Mouse (Mus musculus): Measurements from ENCODE around the gene Fndc9.

The Fndc9 gene

DNA sequence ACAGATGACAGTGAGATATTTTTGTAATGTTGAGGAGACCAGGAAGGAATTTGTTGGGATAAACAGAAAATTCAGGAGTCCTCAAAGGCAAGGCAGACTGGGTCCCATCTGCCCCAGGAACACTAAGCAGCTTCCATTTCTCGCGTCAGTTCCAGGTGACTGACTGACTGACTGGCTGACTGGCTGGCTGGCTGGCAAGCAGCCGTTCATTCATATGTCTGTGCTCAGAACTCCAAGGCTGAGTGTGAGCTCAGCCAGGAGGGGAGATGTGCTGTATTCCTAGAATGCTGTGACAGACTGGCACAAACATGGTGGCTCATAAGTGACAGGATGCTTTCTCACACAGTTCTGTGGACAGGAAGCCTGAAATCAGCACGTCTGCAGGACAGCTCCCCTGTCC is 1.4 kb upstream of the Fndc9 start:
- DNase-seq (ENCODE audit: low spot score in 2 of 2): no peak

DNA sequence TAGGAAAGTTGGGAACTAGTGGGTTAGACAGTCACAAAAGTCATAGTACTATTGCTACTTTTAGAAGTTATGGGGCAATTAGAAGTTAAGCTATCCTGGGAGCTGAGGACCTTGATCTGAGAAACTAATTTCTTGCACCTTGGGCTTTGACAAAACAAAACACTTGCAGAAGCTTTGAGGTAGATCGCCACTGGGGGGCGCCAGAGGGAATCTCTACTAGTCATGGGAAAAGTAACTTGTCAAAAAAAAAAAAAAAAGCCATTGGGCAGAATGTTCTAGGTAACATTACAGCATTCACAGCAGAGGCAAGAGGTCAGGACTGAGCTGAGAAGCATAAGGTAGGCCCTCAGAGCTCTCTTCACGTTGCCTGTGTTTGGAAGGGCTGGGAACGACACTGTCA is 1.6 kb downstream of the Fndc9 start:
- DNase-seq (ENCODE audit: low spot score in 2 of 2): peak; percentile 65 to 90

DNA sequence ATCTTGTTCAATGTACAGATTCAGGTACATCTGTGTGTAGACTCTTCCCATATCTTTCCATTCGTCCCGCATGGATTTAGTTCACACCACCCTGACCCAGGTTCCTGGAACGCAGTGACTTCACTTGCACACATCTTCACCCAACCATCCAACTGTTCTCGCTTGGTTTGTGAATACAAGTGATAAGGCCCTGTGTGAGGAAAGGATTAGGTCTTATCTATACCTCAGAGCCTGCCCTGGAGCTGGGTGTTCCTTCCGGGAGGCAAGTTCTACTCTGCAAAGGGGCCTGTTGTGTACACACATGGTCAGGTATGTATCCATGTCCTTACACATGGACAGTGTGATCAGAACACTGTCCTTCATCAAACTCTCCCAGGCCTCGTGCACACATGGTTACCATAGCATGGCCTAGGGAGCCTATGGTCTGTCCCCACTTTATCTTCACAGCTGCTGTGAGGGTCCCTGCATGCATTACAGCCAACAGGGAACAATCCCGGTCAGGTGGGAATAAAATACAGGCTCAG is 5.9 kb downstream of the Fndc9 start:
- DNase-seq (ENCODE audit: low spot score in 2 of 2): no peak

DNA sequence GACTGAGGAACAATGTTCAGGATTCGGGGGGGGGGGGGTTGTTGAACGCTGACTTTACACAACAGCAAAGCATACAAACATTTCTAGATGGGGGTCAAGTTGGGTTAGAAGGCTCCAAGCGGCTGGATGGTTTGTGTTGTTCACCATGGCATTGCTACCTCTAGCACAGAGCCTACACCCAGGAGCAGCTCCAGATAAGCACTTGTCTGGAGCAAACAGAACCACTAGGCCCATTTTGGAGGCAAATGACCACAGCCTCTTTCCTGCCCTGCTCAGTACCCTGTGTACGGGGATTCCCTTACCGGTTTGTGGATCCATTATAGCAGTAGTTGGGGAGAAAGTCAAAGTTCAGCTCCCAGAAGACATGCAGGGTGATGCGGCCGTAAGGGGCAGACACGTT is 6.7 kb downstream of the Fndc9 start:
- no peak for DNase-seq (ENCODE audit: low spot score in 2 of 2)

DNA sequence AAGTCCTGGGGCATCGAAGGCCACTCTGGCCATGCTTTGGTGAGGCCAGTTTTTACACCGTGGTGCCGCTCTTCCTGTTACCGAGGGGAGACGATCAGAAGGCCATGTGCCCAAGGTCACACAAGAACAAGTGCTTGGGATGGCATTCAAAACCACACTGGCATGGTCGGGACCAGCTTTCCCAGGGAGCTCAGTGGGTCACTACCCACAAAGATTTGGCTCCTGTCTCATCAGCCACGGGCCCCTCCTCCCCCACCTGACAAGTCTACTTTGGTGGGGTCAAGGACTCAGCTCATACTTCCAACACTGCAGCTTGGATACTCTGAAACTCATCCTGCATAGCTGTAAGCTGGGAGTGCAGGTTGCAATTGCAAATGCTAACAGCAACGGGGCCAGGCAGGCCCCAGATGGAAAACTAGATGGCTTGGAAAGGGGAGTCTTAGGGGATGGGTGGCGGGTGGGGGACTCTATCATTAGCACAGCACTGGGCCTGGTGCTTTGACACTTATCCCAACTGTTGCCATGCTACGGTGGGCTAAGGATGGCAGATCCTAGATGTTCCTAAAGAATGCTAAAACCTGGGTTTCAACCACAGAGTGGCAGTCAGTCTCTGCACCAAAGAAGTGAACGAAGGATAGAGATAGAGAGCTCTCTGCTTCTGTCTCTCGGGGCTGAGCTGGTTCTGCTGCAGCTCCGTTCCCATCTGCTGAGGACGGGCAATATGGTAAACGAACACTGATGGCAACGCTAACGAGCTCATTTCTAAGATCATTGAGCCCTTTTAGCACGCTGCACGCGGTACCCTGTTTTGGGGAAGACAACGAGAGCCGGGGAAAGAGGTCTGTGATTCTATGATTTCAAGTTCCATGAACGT is 9.6 kb downstream of the Fndc9 start:
- DNase-seq (ENCODE audit: low spot score in 2 of 2): no peak

DNA sequence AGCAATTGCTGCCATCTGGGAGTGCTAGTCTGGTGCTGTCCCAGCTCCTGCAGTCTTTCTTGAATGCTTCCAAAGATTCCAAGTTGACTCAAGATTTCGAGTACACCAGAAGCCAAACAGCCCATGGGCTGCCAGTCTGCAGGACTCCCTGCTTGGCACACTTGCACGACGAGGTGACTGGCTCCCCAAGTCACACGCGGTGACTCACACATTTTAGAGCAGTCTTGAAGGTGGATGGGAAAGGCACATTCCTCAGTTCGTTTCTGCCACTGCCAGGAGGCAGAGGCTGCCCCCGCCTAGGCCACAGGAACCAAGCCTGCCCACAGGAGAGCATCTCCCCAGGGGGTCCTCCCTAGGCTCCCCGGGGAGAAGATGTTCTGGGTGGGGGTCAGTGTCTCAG is 10.6 kb downstream of the Fndc9 start:
- DNase-seq (ENCODE audit: low spot score in 2 of 2): no peak

DNA sequence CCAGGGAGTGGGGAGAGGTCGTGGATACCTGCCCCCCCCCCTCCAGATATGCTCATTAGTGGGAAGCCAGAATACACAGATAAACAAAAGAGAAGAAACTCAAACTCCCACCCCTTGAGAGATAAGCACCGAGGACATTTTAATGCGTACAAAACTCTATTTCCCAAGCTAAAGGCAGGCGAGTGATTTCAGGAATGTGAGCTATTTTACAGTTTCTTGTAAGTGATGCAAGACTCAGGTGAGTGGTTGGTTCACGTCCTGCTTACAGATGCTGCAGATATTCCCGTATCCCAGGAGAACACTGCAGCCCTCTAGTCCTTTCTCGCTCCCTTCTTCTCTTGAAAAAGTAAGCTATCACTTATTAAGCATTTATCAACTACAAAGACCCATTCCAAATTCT is 11.1 kb downstream of the Fndc9 start:
- no peak for DNase-seq (ENCODE audit: low spot score in 2 of 2)

DNA sequence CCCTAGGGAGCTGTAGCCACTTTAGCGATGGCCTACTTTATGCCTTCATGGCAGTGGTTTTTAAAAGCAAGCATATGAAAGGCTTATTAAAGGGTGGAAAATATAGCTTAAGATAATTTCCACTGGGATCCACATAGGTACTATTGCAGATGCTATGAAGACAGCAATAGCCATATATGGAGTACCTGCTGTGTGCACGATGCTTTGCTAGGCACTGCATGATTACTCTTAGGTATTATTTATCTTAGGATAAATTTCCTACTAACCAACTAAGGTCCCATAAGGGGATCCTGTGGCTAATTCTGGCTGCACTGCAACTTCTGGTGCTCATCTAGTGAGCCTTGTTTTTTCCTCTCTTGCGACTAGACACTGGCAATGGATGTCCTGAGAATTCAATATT is 13.0 kb downstream of the Fndc9 start:
- no peak for DNase-seq (ENCODE audit: low spot score in 2 of 2)

DNA sequence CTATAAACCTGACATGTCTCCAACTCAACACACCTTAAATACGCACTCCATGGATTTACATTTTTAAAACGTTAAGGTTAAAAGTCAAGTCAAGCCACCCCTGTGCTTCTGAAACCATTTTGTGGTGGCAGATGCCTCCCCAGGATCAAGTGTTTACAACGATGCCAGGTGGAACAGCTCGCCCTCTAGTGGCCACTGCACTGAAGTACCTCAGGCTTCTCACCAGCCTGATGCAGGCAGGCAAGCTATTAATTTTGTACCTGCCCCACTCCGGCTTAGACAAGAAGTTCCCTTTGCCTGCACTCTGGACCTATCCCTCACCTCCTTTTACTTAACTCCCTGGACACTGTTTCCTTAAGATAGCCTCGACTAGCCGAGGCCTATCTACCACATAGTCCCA is 16.7 kb downstream of the Fndc9 start:
- DNase-seq (ENCODE audit: low spot score in 2 of 2): peak; percentile 48 to 79

DNA sequence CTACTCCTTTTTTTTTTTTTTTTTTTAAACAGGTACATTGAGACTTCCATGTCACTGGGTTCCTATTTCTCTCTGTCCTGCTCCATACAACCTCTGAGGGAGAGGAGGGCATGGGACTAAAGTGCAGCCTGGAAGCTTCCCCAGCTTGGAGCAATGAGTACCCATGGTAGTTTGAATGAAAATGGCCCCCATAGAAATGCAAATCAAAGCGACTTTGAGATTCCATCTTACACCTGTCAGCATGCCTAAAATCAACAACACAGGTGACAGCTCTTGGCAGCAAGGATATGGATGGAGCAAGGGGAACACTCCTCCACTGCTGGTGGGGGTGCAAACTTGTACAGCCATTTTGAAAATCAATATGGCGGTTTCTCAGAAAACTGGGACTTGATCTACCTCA is 20.0 kb downstream of the Fndc9 start:
- no peak for DNase-seq (ENCODE audit: low spot score in 2 of 2)

DNA sequence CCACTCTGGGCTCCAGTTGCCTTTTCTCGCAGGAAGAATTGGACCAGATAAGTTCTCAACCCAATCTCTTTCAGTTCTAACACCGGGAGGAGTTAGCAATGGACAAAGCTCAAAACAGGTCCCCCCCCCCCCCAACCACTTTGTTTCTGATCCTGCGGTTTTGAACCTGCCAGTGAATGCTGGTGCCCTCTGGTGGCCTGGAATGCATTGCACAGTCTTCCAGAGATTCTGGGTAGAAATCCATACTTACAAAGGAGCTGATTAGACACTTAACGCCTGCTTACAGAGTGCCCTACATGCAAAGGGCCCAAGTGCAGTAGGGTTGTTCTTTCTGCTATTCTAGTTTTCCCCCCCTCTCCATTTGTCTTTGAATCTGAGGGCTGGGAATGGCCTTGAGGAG is 22.9 kb downstream of the Fndc9 start:
- peak in 1 of 2 experiments; percentile 35 for DNase-seq (ENCODE audit: low spot score in 2 of 2)

DNA sequence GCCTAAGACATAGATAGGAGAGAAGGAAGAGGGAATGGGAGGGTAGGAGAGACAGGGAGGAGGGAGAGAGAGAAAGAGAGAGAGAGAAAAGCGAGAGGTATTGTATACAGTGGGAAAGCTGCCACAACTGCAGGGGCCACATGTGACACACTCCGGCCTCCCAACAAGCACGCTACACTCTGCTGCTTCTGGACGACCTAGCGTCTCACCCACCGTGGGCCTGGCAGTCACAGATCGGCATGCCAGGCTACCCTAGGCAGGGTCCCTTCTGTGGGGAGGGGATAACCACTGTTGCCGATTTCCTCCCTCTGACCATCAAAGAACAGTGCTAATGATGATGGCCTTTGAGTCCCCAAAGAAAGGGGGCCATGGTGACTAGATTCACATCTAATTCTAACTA is 23.4 kb downstream of the Fndc9 start:
- DNase-seq (ENCODE audit: low spot score in 2 of 2): no peak

DNA sequence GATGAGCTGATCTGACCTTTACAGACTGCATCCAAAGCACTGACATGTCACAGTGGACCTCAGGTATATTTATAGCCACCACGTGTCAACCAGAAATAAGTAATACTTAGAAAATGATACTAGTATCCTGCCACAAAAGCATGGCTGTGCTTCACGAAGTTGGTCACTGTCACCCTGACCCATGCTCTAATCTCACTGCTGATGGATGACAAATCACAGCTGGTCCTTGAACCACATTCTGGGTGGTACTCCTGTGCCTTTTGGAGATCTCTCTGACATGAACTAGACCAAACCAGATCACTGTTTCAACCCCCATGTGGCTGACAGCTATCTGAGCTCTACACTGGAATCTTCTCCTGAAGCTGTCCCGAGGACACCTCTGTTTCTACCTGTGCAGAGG is 27.5 kb downstream of the Fndc9 start:
- DNase-seq (ENCODE audit: low spot score in 2 of 2): no peak

DNA sequence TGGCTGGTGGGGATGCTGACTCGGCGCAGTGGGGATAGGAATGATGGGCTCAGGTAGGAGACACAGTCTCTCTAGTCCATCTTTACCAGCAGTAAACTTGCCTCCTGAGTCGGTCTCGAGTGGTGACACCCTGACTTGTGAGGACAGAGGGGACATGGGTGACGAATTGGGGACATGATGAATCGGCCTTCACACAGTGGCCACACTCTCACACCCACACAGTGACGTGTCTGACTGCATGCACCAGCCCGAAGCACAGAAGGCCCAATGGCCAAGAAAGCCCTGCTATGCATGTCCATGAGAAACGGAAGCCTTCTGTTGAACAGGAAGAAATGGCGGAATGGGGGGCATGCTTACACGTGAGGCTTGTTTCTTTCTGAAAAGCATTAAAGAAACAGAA is 28.0 kb downstream of the Fndc9 start:
- DNase-seq (ENCODE audit: low spot score in 2 of 2): no peak

DNA sequence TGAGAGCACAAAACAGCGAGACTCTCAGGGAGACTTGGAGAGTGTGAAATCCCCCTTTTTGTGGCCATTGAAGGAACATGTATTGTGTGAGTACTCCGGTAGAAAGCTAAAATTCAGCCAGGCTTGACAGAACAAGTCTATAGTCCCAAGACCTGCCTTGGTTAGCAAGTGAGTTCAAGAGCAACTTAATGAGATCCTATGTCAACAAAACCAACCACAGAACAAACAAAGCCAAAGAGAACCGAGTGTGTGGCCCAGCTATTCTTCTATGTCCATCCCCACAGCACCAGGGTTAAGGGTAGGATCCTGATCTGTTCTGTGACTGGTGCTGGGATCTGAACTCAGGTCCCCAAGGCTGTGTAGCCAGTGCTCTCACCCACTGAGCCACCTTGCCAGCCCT is 29.3 kb downstream of the Fndc9 start:
- no peak for DNase-seq (ENCODE audit: low spot score in 2 of 2)

DNA sequence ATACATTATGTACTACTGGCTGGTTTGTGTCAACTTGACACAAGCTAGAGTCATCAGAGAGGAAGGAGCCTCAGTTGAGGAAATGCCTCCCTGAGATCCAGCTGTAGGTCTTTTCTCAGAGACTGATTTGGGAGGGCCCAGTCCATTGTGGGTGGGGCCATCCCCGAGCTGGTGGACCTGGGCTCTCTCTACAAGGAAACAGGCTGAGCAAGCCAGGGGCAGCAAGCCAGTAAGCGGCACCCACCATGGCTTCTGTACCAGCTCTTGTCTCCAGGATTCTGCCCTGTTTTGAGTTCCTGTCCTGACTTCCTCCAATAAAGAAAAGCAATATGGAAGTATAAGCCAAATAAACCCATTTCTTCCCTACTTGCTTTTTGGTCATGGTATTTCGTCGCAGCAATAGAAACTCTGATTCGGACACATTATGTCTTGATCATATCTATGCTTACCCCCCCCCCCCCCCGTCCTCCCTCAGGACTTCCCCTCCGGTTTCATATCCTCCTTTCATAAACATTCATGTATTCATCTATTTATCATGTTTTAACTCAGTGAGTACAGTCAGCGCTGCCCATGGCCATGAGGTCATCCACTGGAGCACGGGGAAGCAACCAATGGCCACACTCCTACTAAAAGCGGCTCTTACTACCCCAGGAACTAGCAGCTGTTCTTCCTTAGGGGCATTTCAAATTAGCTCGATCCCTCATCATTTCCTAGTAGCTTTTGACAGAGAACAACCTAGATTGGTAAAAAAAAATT is 29.9 kb downstream of the Fndc9 start:
- no peak for DNase-seq (ENCODE audit: low spot score in 2 of 2)

DNA sequence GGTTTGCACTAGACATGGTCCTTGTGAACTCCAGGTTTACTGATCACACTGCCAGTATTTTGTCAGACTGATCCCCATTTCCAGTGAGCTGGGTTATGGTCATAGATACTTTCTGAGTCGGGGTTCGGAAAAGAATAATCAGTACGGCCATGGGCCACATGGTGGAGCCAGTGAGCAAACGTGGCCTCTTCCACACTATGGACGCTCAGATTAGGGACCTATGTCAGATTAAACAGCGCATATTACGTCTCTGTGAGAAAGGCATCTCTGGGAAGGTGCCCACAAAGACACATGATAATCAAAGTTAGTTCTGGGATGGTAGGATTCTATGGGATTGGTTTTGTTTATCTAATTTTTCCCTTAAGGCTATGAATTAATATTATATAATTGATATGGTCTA is 33.7 kb downstream of the Fndc9 start:
- DNase-seq (ENCODE audit: low spot score in 2 of 2): peak; percentile 40 to 79

DNA sequence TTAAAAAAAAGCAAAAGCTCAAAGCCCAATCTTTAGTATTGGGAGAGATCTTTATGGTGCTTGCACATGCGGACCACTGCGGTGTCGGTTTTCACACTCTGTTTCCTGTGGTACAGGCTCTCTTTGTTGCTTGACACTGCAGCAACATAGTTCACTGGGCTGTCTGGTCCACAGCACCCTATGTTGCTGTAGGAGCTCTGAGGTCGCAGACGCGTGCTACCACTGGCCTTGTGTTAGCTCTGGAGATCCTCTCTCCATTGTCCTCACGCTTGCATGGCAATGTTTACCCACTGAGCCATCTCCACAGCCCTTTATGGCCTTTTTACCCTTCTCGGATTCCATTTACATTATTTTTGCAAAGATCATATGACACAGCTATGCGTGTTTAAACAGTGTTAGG is 34.1 kb downstream of the Fndc9 start:
- no peak for DNase-seq (ENCODE audit: low spot score in 2 of 2)

DNA sequence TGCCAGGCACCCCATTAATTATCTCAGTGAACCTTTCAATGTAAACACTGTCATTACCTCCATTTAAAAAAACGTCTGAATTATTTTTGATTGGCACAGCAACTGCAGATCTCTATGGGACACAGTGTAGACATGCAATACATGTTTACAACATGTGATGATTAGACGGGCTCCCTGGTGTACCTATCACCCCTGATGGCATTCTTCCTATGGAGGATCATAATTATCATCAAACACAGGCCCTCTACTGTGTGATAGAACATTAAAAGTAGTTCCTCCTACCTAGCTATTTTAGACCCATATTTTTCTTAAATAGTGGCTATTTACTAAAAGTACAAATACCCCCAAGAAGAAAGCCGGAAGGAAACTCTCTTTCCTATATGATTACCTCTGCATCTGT is 34.6 kb downstream of the Fndc9 start:
- DNase-seq (ENCODE audit: low spot score in 2 of 2): no peak

DNA sequence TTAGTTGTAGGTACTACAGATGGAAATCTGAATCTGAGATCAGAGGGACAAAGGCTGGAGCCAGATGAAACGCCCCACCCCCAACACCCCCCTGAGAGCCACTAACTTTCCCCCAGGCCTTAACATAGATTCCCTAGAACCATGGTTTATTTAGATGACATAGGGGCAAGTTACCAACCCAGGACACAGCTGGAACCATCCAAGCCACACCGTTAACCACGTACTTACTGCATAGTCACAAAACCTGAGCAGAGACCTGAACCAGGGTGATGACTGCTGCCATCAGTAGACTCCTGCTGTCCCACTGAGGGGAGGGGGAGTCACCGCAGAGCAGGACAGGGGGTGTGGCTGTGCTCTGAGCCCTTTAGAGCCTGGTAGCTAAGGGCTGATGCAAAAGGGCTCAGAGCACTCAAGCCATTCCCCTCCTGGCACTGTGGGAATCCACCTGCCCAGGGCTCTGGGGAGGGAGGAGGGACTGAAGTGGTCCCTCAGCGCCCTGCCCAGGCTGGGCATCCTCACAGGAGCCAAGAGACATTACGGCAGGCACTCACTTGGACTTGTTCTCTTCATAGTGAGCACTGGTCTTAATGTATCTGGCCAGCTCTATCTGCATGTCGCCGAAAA is 36.8 kb downstream of the Fndc9 start:
- DNase-seq (ENCODE audit: low spot score in 2 of 2): no peak

DNA sequence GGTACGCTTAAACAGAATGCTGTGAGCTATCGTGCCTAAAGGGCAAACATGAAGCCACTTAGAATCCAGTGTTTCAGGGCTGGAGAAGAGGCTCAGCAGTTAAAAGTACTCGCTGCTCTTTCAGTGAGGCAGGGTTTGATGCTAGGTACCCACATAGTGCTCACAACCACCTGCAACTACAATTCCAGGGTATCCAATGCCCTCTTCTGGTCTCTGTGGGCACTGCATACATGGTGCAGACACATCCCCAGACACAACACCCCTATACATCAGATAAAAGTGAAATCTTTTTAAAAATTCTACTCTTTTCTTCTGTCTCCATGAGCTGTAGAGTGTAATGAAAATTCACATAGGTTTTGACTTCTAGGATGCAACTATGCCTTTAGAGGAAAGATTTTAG is 38.6 kb downstream of the Fndc9 start:
- no peak for DNase-seq (ENCODE audit: low spot score in 2 of 2)

DNA sequence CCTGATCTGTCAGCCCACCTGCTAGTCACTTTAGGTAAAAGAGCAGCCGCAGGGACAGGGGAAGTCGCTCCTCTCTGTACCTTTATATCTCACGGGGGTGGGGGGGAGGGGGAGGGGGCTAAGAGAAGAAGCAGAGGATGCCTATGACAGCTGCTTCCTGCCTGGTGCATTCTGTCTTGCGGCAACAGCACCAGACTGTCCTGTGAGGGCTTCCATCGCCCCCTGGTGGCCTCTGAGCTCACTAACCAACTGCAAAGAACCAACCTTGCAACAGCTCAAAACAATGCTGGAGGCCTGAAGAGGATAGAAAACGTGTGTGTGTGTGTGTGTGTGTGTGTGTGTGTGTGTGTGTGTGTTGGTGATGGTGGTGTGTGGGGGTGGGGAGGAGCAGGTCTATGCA is 40.0 kb downstream of the Fndc9 start:
- DNase-seq (ENCODE audit: low spot score in 2 of 2): peak; percentile 52 to 89

DNA sequence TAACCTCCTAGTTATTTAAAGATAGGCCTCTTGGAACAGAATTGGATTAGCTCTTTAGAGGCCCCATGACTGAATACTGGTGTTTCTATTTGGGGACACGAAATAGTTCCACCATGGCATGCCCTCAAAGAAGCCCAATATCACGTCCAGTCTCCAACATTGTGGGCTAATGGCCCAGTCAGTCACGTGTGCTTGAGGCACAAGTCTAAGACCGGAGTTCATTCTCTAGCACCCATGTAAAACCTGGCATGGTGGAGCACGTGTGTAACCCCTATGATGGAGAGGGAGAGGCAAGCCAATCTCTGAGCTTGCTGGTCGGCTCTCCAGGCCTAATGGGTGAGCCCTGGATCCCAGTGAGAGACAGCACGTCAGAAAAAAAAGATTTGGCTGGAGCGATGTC is 40.8 kb downstream of the Fndc9 start:
- no peak for DNase-seq (ENCODE audit: low spot score in 2 of 2)
